Mouse (Mus musculus) CH12.LX (cell line): Measurements from ENCODE around the gene Agfg1. TPM values are rescaled to one million over a fixed set of nuclear protein-coding genes. Genes with fewer than 3 reads are reported as not detected.

Source experiments
- DNase-seq: peaks from one replicate; pipeline ENCODE4 v3.0.0-alpha.2; 2013; ENCODE audit errors: extremely low read depth
- H3K27ac ChIP-seq: 2 replicates; pipeline ENCODE4 v1.5.1; 2012; ENCODE audit warnings: low read depth, mild to moderate bottlenecking, control low read depth, moderate library complexity; ENCODE audit not compliant: insufficient read depth
- H3K27me3 ChIP-seq: replicated peaks from 2 replicates; pipeline ENCODE3; 2012; ENCODE audit warnings: inconsistent platforms
- H3K36me3 ChIP-seq, 2 experiments: replicated peaks in 1 of 2; 2 replicates each; pipeline versions ENCODE3 to v1.6.1; 2012; ENCODE audit warnings: inconsistent platforms in 1 of 2, low read length in 1 of 2, mild to moderate bottlenecking in 1 of 2, mixed read lengths in 1 of 2, moderate library complexity in 1 of 2; ENCODE audit not compliant: control insufficient read depth in 1 of 2, insufficient read depth in 1 of 2
- H3K4me1 ChIP-seq, 2 experiments: 2 replicates each; pipeline ENCODE4 v1.6.1; 2012; ENCODE audit warnings: inconsistent platforms in 1 of 2, moderate library complexity in 1 of 2; ENCODE audit not compliant: insufficient read depth in 2 of 2, control insufficient read depth in 1 of 2
- H3K4me2 ChIP-seq: 2 replicates; pipeline ENCODE4 v1.6.1; 2012; ENCODE audit warnings: low read depth, mild to moderate bottlenecking, control low read depth; ENCODE audit not compliant: poor library complexity, insufficient read depth, severe bottlenecking
- H3K4me3 ChIP-seq, 3 experiments: fragments of 150-350 bp in 1 of 3; sonication (generic) in 1 of 3; replicated peaks in 1 of 3; 2 replicates each; pipeline versions ENCODE3 to v1.5.1; 2011 to 2012; ENCODE audit warnings: low read depth in 2 of 3, low read length in 2 of 3, mild to moderate bottlenecking in 2 of 3, moderate library complexity in 2 of 3, control low read depth in 1 of 3, improper control_type of control experiment in 1 of 3, inconsistent platforms in 1 of 3, mixed read lengths in 1 of 3; ENCODE audit not compliant: poor library complexity in 1 of 3
- H3K79me2 ChIP-seq: replicated peaks from 2 replicates; pipeline ENCODE4 v1.6.1; 2012; ENCODE audit warnings: mild to moderate bottlenecking, moderate library complexity; ENCODE audit not compliant: control insufficient read depth, poor library complexity, insufficient read depth, severe bottlenecking; ENCODE audit errors: extremely low read depth
- H3K9ac ChIP-seq: 2 replicates; pipeline ENCODE4 v1.6.1; 2012; ENCODE audit warnings: low read depth, mild to moderate bottlenecking, control low read depth, moderate library complexity; ENCODE audit not compliant: insufficient read depth
- H3K9me3 ChIP-seq: replicated peaks from 2 replicates; pipeline ENCODE3; 2012; ENCODE audit warnings: low read length, inconsistent platforms, mixed read lengths
- BHLHE40 ChIP-seq: IDR thresholded peaks from 2 replicates; pipeline ENCODE4 v1.6.1; 2011; ENCODE audit warnings: mild to moderate bottlenecking, low read depth, low read length, improper control_type of control experiment
- CHD1 ChIP-seq: IDR thresholded peaks from 2 replicates; pipeline ENCODE4 v1.6.1; 2012; ENCODE audit warnings: low read depth, low read length, improper control_type of control experiment, inconsistent platforms
- CHD2 ChIP-seq: IDR thresholded peaks from 2 replicates; pipeline ENCODE4 v1.6.1; 2011; ENCODE audit warnings: low read length, improper control_type of control experiment
- CTCF ChIP-seq, 2 experiments: IDR thresholded peaks in 1 of 2; conservative IDR thresholded peaks in 1 of 2; 2 replicates each; pipeline ENCODE4 v1.5.1; 2011 to 2012; ENCODE audit warnings: low read depth in 2 of 2, low read length in 2 of 2, improper control_type of control experiment in 1 of 2, inconsistent platforms in 1 of 2, mild to moderate bottlenecking in 1 of 2, moderate library complexity in 1 of 2
- E2F4 ChIP-seq: IDR thresholded peaks from 2 replicates; pipeline ENCODE4 v1.6.1; 2011; ENCODE audit warnings: low read depth, low read length, improper control_type of control experiment; ENCODE audit not compliant: insufficient replicate concordance
- ELF1 ChIP-seq: IDR thresholded peaks from 2 replicates; pipeline ENCODE4 v1.6.1; 2014; ENCODE audit warnings: low read depth, mild to moderate bottlenecking, inconsistent platforms, low read length, improper control_type of control experiment
- EP300 ChIP-seq: IDR thresholded peaks from 2 replicates; pipeline ENCODE4 v1.6.1; 2011; ENCODE audit warnings: low read length, improper control_type of control experiment
- ETS1 ChIP-seq: conservative IDR thresholded peaks from 2 replicates; pipeline ENCODE4 v1.6.1; 2012; ENCODE audit warnings: low read depth, mild to moderate bottlenecking, inconsistent platforms, low read length, improper control_type of control experiment, moderate library complexity
- GABPA ChIP-seq: IDR thresholded peaks from 2 replicates; pipeline ENCODE4 v1.6.1; 2012; ENCODE audit warnings: low read depth, low read length, improper control_type of control experiment, inconsistent platforms; ENCODE audit not compliant: insufficient replicate concordance
- HCFC1 ChIP-seq: IDR thresholded peaks from 2 replicates; pipeline ENCODE4 v1.6.1; 2012; ENCODE audit warnings: low read depth, mild to moderate bottlenecking, inconsistent platforms, low read length, improper control_type of control experiment
- IRF4 ChIP-seq: IDR thresholded peaks from 2 replicates; pipeline ENCODE4 v1.6.1; 2014; ENCODE audit warnings: low read depth, mild to moderate bottlenecking, inconsistent platforms, low read length, improper control_type of control experiment
- JUN ChIP-seq: IDR thresholded peaks from 2 replicates; pipeline ENCODE4 v1.6.1; 2011; ENCODE audit warnings: low read depth, mild to moderate bottlenecking, low read length, improper control_type of control experiment, moderate library complexity; ENCODE audit not compliant: insufficient read depth
- JUND ChIP-seq: conservative IDR thresholded peaks from 2 replicates; pipeline ENCODE4 v1.6.1; 2011; ENCODE audit warnings: low read depth, low read length, improper control_type of control experiment
- KAT2A ChIP-seq: IDR thresholded peaks from 2 replicates; pipeline ENCODE4 v1.6.1; 2012; ENCODE audit warnings: low read length, improper control_type of control experiment, inconsistent platforms; ENCODE audit not compliant: insufficient replicate concordance
- MAFK ChIP-seq: IDR thresholded peaks from 2 replicates; pipeline ENCODE4 v1.6.1; 2011; ENCODE audit warnings: low read length, improper control_type of control experiment; ENCODE audit not compliant: insufficient replicate concordance
- MAX ChIP-seq: IDR thresholded peaks from 2 replicates; pipeline ENCODE4 v1.6.1; 2011; ENCODE audit warnings: low read length, improper control_type of control experiment
- MAZ ChIP-seq: IDR thresholded peaks from 2 replicates; pipeline ENCODE4 v1.6.1; 2012; ENCODE audit warnings: low read depth, mild to moderate bottlenecking, inconsistent platforms, low read length, improper control_type of control experiment, moderate library complexity
- MEF2A ChIP-seq: IDR thresholded peaks from 2 replicates; pipeline ENCODE4 v1.6.1; 2014; ENCODE audit warnings: low read depth, mild to moderate bottlenecking, inconsistent platforms, low read length, improper control_type of control experiment, borderline replicate concordance
- MXI1 ChIP-seq: IDR thresholded peaks from 2 replicates; pipeline ENCODE4 v1.6.1; 2011; ENCODE audit warnings: mild to moderate bottlenecking, low read depth, low read length, improper control_type of control experiment
- MYC ChIP-seq: IDR thresholded peaks from 2 replicates; pipeline ENCODE4 v1.6.1; 2011; ENCODE audit warnings: low read depth, mild to moderate bottlenecking, improper control_type of control experiment, low read length
- NELFE ChIP-seq: IDR thresholded peaks from 2 replicates; pipeline ENCODE4 v1.6.1; 2011; ENCODE audit warnings: low read depth, low read length, improper control_type of control experiment
- NRF1 ChIP-seq: IDR thresholded peaks from 2 replicates; pipeline ENCODE4 v1.6.1; 2014; ENCODE audit warnings: low read depth, mild to moderate bottlenecking, inconsistent platforms, low read length, improper control_type of control experiment, moderate library complexity
- PAX5 ChIP-seq: IDR thresholded peaks from 2 replicates; pipeline ENCODE4 v1.6.1; 2012; ENCODE audit warnings: low read length, inconsistent platforms, mixed read lengths
- POLR2A ChIP-seq: IDR thresholded peaks from 2 replicates; pipeline ENCODE4 v1.6.1; 2011; ENCODE audit warnings: low read depth, mild to moderate bottlenecking, improper control_type of control experiment, low read length
- POLR2AphosphoS2 ChIP-seq: IDR thresholded peaks from 2 replicates; pipeline ENCODE4 v1.6.1; 2011; ENCODE audit warnings: low read depth, low read length, improper control_type of control experiment
- RAD21 ChIP-seq: IDR thresholded peaks from 2 replicates; pipeline ENCODE4 v1.6.1; 2011; ENCODE audit warnings: low read depth, mild to moderate bottlenecking, low read length, improper control_type of control experiment, moderate library complexity
- RCOR1 ChIP-seq: conservative IDR thresholded peaks from 2 replicates; pipeline ENCODE4 v1.6.1; 2012; ENCODE audit warnings: low read depth, mild to moderate bottlenecking, inconsistent platforms, low read length, improper control_type of control experiment
- SIN3A ChIP-seq: IDR thresholded peaks from 2 replicates; pipeline ENCODE4 v1.6.1; 2012; ENCODE audit warnings: low read length, improper control_type of control experiment, inconsistent platforms
- SMC3 ChIP-seq: IDR thresholded peaks from 2 replicates; pipeline ENCODE4 v1.6.1; 2011; ENCODE audit warnings: low read depth, low read length, improper control_type of control experiment
- TBP ChIP-seq: conservative IDR thresholded peaks from 2 replicates; pipeline ENCODE4 v1.6.1; 2011; ENCODE audit warnings: low read depth, low read length, improper control_type of control experiment
- TCF12 ChIP-seq: IDR thresholded peaks from 2 replicates; pipeline ENCODE4 v1.6.1; 2014; ENCODE audit warnings: low read depth, mild to moderate bottlenecking, inconsistent platforms, low read length, improper control_type of control experiment
- UBTF ChIP-seq: IDR thresholded peaks from 2 replicates; pipeline ENCODE4 v1.6.1; 2012; ENCODE audit warnings: low read depth, mild to moderate bottlenecking, inconsistent platforms, low read length, improper control_type of control experiment, moderate library complexity
- USF1 ChIP-seq: IDR thresholded peaks from 2 replicates; pipeline ENCODE4 v1.6.1; 2014; ENCODE audit warnings: low read depth, mild to moderate bottlenecking, inconsistent platforms, low read length, improper control_type of control experiment
- USF2 ChIP-seq: conservative IDR thresholded peaks from 2 replicates; pipeline ENCODE4 v1.6.1; 2011; ENCODE audit warnings: low read depth, low read length, improper control_type of control experiment
- ZC3H11A ChIP-seq: IDR thresholded peaks from 2 replicates; pipeline ENCODE4 v1.6.1; 2012; ENCODE audit warnings: low read depth, mild to moderate bottlenecking, inconsistent platforms, low read length, improper control_type of control experiment
- ZKSCAN1 ChIP-seq: IDR thresholded peaks from 2 replicates; pipeline ENCODE4 v1.6.1; 2012; ENCODE audit warnings: low read depth, inconsistent platforms, low read length, improper control_type of control experiment, borderline replicate concordance
- ZMIZ1 ChIP-seq: IDR thresholded peaks from 2 replicates; pipeline ENCODE4 v1.6.1; 2012; ENCODE audit warnings: low read depth, mild to moderate bottlenecking, inconsistent platforms, low read length, improper control_type of control experiment
- ZNF384 ChIP-seq: IDR thresholded peaks from 2 replicates; pipeline ENCODE4 v1.6.1; 2012; ENCODE audit warnings: low read depth, low read length, improper control_type of control experiment, inconsistent platforms
- dilution Hi-C: fragments of 300-500 bp; cut with MboI; formaldehyde crosslinking; loops from 2 replicates; pipeline ENCODE4 v1.14.3; 2020; ENCODE audit warnings: low sequenced_read_pairs; ENCODE audit not compliant: extremely low pct_unique_long_range_greater_than_20kb, extremely low pct_ligation_motif_present
- in situ Hi-C: fragments of 300-500 bp; cut with MboI; formaldehyde crosslinking; loops from 3 replicates; pipeline ENCODE4 v1.14.3; 2019; ENCODE audit warnings: low sequenced_read_pairs, low pct_ligation_motif_present, low pct_unique_long_range_greater_than_20kb, mixed read lengths
- polyA plus RNA-seq: library from polyadenylated mRNA; unstranded; fragments of >175 nt; gene quantifications from 2 replicates; pipeline ENCODE4 v1.2.1, GENCODE M21; 2012; ENCODE audit warnings: low read depth; ENCODE audit not compliant: insufficient read length
- total RNA-seq, 2 experiments: library from RNA; depleted of rRNA; stranded (reverse); fragments of 300-350 nt in 1 of 2; fragments of >200 nt in 1 of 2; gene quantifications; 2 replicates each; pipeline ENCODE4 v1.2.3; 2012 to 2014

Gene Agfg1
- total and polyA plus RNA-seq, 3 experiments, result 59.0 to 127 (median 106) TPM

DNA sequence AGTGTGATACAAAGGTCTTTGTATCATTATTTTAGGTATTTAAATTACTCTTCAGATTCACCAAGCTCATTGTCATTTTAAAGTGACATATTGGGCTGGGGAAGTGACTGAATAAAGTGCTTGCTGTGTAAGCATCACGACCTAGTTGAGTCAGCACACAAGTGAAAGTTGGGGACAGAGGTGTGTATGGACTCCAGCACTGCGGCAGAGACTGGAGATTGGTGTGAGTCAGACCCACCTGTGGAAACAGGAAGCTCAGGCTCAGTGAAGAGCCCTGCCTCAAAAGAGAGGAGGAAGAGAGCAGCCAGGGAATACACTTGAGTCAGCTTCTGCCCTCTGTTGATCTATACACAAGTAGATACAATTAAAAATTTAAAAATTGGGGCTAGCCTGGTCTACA lies 39.9 kb downstream of the Agfg1 start:
- Histone ChIP-seq H3K36me3 (peaks cover 28 to 67% of the 10 kb centered on the region in 2 experiments), H3K9me3 (no peaks in the 10 kb centered on the region), H3K4me2 (no peak overlapping the region), H3K4me1 (peaks cover 2 to 40% of the 10 kb centered on the region in 2 experiments; a peak in 3 of 4 replicates), H3K4me3 (no peak overlapping the region), H3K27me3 (no peaks in the 10 kb centered on the region), H3K27ac (no peak overlapping the region), H3K79me2 (peaks cover 6% of the 10 kb centered on the region; the same call in 1 of the 2 replicates), H3K9ac (no peak overlapping the region)
- no peak for TF ChIP-seq ZC3H11A
- peak; percentile 51; the same call in 1 of the 2 replicates for TF ChIP-seq ELF1
- TF ChIP-seq SIN3A, result no peak; the same call in 1 of the 2 replicates
- no peak for TF ChIP-seq CHD2
- TF ChIP-seq EP300, result peak; percentile 80
- no peak for TF ChIP-seq TBP
- TF ChIP-seq RCOR1, result no peak
- peak; percentile 45; the same call in 1 of the 2 replicates for TF ChIP-seq JUND
- no peak for TF ChIP-seq MEF2A
- TF ChIP-seq KAT2A, result no peak
- TF ChIP-seq UBTF, result no peak
- peak; percentile 78; the same call in 1 of the 2 replicates for TF ChIP-seq MAFK
- no peak for TF ChIP-seq MXI1
- peak; percentile 31; the same call in 1 of the 2 replicates for TF ChIP-seq TCF12
- TF ChIP-seq JUN, result peak; percentile 47; the same call in 1 of the 2 replicates
- TF ChIP-seq CTCF (conservative IDR thresholded peaks at IDR 0.05 in 1 of 2, IDR thresholded peaks at IDR 0.05 in 1 of 2; ENCODE audit: low read depth in 2 of 2, low read length in 2 of 2), result no peak
- no peak for TF ChIP-seq MAZ
- TF ChIP-seq NELFE, result no peak
- no peak for TF ChIP-seq NRF1
- TF ChIP-seq POLR2A, result no peak
- TF ChIP-seq IRF4, result peak; percentile 72
- TF ChIP-seq PAX5, result no peak
- no peak for TF ChIP-seq GABPA
- TF ChIP-seq SMC3, result no peak
- TF ChIP-seq ZNF384, result no peak
- no peak for TF ChIP-seq MAX
- TF ChIP-seq ETS1, result peak; percentile 79
- no peak for TF ChIP-seq E2F4
- TF ChIP-seq ZMIZ1, result no peak
- no peak for TF ChIP-seq HCFC1
- no peak for TF ChIP-seq CHD1
- no peak for TF ChIP-seq USF1
- TF ChIP-seq ZKSCAN1, result no peak
- no peak for TF ChIP-seq USF2
- no peak for TF ChIP-seq RAD21
- TF ChIP-seq MYC, result peak; percentile 66; the same call in 1 of the 2 replicates
- TF ChIP-seq BHLHE40, result peak; percentile 49; the same call in 1 of the 2 replicates
- no peak for TF ChIP-seq POLR2AphosphoS2
- dilution Hi-C loops, result no loop called here
- peak; percentile 86 for DNase-seq
- in situ Hi-C loops, result no loop called here
